Mouse (Mus musculus) stomach, embryonic 14.5 days (tissue): Measurements from ENCODE around the gene Cdk8. TPM values are rescaled to one million over a fixed set of nuclear protein-coding genes. Genes with fewer than 3 reads are reported as not detected.

Experiments used
- ATAC-seq: fragments of 200-750 bp; cut with Nextera tagmentation; 2 replicates; pipeline ENCODE4 v1.8.0; 2017; ENCODE audit warnings: low read depth, moderate TSS enrichment; ENCODE audit not compliant: insufficient number of reproducible peaks, insufficient read depth, low FRiP score
- H3K27ac ChIP-seq: fragments of 300-500 bp; sonication (generic); 2 replicates; pipeline ENCODE4 v1.5.1; 2014; ENCODE audit warnings: mild to moderate bottlenecking, low read length, moderate library complexity, mixed read lengths
- H3K27me3 ChIP-seq: fragments of 300-500 bp; sonication (generic); 2 replicates; pipeline ENCODE4 v1.6.1; 2014; ENCODE audit warnings: low read length, control low read depth, mixed read lengths; ENCODE audit not compliant: control insufficient read depth, insufficient read depth
- H3K36me3 ChIP-seq: fragments of 300-500 bp; sonication (generic); 2 replicates; pipeline ENCODE4 v1.6.1; 2014; ENCODE audit warnings: mild to moderate bottlenecking, control low read depth, low read length, moderate library complexity, mixed read lengths; ENCODE audit not compliant: control insufficient read depth, insufficient read depth
- H3K4me1 ChIP-seq: fragments of 300-500 bp; sonication (generic); 2 replicates; pipeline ENCODE4 v1.6.1; 2014; ENCODE audit warnings: low read length, control low read depth, mixed read lengths; ENCODE audit not compliant: control insufficient read depth, insufficient read depth
- H3K4me2 ChIP-seq: fragments of 300-500 bp; sonication (generic); replicated peaks from 2 replicates; pipeline ENCODE4 v1.6.1; 2014; ENCODE audit warnings: low read depth, low read length, control low read depth
- H3K4me3 ChIP-seq: fragments of 300-500 bp; sonication (generic); 2 replicates; pipeline ENCODE4 v1.5.1; 2014; ENCODE audit warnings: low read depth, low read length, control low read depth
- H3K9ac ChIP-seq: fragments of 300-500 bp; sonication (generic); replicated peaks from 2 replicates; pipeline ENCODE4 v1.6.1; 2014; ENCODE audit warnings: low read depth, mild to moderate bottlenecking, control low read depth, low read length, moderate library complexity, mixed read lengths
- H3K9me3 ChIP-seq: fragments of 300-500 bp; sonication (generic); 2 replicates; pipeline ENCODE4 v1.6.1; 2016; ENCODE audit warnings: low read depth, low read length, control low read depth; ENCODE audit not compliant: control insufficient read depth
- WGBS: fragments of 180-500 bp; shearing (Covaris S2); extraction: QIAGEN DNeasy Blood & Tissue Kit; methylation state at CpG from one replicate; pipeline ENCODE4 v1.1.7; 2014; 5-methylcytosine and 5-hydroxymethylcytosine counted together
- polyA plus RNA-seq: library from polyadenylated mRNA; unstranded; fragments of >200 nt; fragmentation: Nextera tagmentation; extraction: Ambion mirVana; gene quantifications from 2 replicates; pipeline ENCODE4 v1.2.1, GENCODE M21; 2014

Gene Cdk8
- polyA plus RNA-seq, 1 experiment from 2014 or later, result 24.7 TPM

DNA sequence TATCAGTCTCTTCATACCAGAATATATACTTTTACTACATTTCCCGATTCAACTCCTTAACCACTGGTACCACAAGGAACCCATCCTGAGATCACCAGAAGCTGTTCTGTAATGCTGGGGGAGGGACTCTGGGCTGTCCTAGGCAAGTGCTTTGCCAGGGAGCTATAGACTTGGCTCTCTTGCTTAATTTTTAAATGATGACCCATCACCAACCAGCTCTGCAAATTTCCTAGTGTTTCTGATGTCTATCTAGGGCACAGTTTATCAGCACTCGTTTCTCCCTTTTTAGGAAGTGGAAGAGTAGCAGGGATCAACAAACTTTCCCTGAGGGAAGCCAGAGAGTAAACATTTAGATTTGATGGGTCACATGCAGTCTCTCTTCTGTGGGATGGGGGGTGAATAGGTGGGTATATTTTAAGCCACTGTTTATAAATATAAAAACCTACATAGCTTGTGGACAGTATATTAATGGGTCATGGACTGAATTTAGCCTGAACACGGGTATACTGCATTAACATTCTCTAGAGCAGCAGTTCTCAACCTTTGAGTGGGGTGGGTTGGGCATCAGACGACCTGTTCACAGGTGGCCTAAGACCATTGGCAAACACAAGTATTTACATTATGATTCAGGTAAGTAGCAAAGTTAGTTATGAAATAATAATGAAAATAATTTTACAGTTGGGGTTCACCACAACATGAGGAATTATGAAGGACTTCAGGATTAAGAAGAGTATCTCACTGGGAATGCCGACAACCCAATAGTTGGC, 20.8 kb downstream of the Cdk8 start:
- Histone ChIP-seq H3K36me3 (no peaks in the 10 kb centered on the region), H3K9ac (no peak overlapping the region), H3K27me3 (no peaks in the 10 kb centered on the region), H3K4me3 (no peak overlapping the region), H3K4me2 (no peak overlapping the region), H3K4me1 (peaks cover 8% of the 10 kb centered on the region; the same call in 1 of the 2 replicates), H3K9me3 (no peaks in the 10 kb centered on the region), H3K27ac (0 out of 2 replicates have a peak overlapping the region, but pooled peaks have one; percentile 16)
- peak; percentile 37; the same call in 1 of the 2 replicates for ATAC-seq
- 43% methylated on average over 5 of the region's 5 CpGs for WGBS

DNA sequence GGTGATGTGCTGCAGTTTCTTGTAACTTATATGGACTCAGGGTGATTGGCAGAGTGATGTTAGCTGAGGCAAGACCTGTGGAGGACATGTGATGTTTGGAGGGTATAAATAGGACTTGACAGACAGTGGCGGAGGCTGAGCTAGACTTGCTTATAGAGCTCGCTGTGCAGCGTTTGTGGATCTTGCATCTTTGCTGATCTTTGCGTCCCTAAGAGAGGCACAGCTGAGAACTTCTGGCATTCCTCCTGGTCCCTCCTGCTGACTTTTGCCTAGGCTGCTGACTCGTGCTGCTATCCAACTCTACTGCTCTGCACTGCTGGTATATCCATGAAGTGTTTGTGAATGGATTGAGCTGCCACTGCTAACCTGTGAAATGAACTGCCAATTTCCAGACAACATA, 22.6 kb downstream of the Cdk8 start:
- Histone ChIP-seq H3K9ac (no peak overlapping the region), H3K27me3 (no peaks in the 10 kb centered on the region), H3K36me3 (no peaks in the 10 kb centered on the region), H3K4me1 (peaks cover 5% of the 10 kb centered on the region; the same call in 1 of the 2 replicates), H3K4me3 (no peak overlapping the region), H3K27ac (no peak overlapping the region), H3K4me2 (no peak overlapping the region), H3K9me3 (no peaks in the 10 kb centered on the region)
- WGBS, result 84% methylated on average over 5 of the region's 5 CpGs
- no peak for ATAC-seq

DNA sequence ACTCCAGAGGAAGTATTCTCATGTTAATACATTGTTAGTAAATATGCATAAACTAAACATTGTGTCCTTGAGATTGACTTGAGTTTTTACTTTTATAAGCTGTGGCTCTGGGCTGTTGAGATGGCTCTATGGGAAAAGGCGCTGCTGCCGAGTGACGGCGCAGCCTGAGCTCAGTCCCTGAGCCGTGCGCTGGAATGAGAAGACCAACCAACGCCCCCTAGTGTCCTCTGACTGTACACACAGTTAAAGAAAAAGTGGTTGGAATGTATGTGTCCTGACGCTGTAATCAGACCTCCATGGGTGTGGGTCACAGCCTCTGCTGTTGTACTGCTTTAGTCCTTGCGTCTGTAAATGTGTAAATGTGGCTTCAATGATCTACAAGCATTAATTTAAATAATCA, 29.0 kb downstream of the Cdk8 start:
- H3K4me2 ChIP-seq, result no peak overlapping the region
- H3K4me1 ChIP-seq, result no peaks in the 10 kb centered on the region
- H3K9me3 ChIP-seq, result no peaks in the 10 kb centered on the region
- no peaks in the 10 kb centered on the region for H3K36me3 ChIP-seq
- H3K27me3 ChIP-seq, result no peaks in the 10 kb centered on the region
- no peak overlapping the region for H3K4me3 ChIP-seq
- H3K9ac ChIP-seq, result no peak overlapping the region
- no peak for ATAC-seq
- WGBS, result 57% methylated on average over 9 of the region's 9 CpGs
- no peak overlapping the region for H3K27ac ChIP-seq

DNA sequence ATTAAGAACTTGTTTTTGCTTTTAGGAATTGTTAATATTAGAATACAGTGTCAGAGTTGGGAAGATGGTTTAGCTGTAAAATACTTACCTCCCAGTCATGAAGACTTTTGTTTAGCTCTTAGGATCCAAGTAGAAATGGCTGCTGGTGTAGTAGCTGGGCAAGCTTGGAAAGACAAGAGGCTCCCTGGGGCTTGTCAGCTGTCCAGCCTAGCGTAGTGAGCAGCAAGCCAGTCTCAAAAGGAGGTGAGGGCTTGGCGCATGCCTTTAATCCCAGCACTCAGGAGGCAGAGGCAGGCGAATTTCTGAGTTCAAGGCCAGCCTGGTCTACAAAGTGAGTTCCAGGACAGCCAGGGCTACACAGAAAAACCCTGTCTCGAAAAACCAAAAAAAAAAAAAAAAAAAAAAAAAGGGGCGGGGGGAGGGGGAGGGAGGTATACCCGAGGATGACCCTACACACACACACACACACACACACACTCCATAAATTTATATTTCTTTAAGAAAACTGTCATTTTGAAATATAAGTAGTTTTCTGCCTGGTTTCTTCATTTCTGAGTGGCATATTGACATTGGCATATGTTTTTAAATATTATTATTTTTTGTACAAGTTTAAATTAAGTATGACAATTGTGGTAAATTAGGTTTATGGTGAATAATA, 35.0 kb downstream of the Cdk8 start:
- no peak overlapping the region for H3K27ac ChIP-seq
- no peaks in the 10 kb centered on the region for H3K27me3 ChIP-seq
- H3K9ac ChIP-seq, result no peak overlapping the region
- WGBS, result 86% methylated on average over 5 of the region's 6 CpGs
- H3K4me3 ChIP-seq, result no peak overlapping the region
- H3K9me3 ChIP-seq, result no peaks in the 10 kb centered on the region
- H3K4me2 ChIP-seq, result no peak overlapping the region
- ATAC-seq, result no peak
- H3K4me1 ChIP-seq, result no peaks in the 10 kb centered on the region
- H3K36me3 ChIP-seq, result peaks cover 6% of the 10 kb centered on the region; the same call in 1 of the 2 replicates

DNA sequence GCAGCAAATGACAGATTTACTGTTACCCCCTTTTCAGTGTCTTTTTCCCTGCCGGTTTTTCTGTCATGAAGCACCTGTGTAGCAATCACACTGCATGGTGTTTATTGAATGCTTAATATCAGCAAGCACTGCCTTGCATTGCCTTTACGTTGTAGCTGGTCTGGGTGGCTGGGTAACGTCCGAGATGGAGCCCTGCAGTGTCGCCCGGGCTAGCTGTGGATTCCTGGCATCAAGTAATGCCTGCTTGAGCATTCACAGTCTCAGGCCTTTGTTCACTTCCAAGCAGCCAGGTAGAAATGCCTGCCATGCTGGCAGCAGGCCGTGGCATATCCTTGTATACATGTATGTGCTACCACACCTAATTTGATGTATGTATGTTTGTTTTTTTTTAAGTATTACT, 36.7 kb downstream of the Cdk8 start:
- H3K4me2 ChIP-seq, result no peak overlapping the region
- 89% methylated on average over 7 of the region's 7 CpGs for WGBS
- H3K36me3 ChIP-seq, result peaks cover 12% of the 10 kb centered on the region; the same call in 1 of the 2 replicates
- no peak overlapping the region for H3K27ac ChIP-seq
- no peaks in the 10 kb centered on the region for H3K4me1 ChIP-seq
- H3K9ac ChIP-seq, result no peak overlapping the region
- no peak for ATAC-seq
- no peaks in the 10 kb centered on the region for H3K9me3 ChIP-seq
- H3K27me3 ChIP-seq, result no peaks in the 10 kb centered on the region
- H3K4me3 ChIP-seq, result no peak overlapping the region

DNA sequence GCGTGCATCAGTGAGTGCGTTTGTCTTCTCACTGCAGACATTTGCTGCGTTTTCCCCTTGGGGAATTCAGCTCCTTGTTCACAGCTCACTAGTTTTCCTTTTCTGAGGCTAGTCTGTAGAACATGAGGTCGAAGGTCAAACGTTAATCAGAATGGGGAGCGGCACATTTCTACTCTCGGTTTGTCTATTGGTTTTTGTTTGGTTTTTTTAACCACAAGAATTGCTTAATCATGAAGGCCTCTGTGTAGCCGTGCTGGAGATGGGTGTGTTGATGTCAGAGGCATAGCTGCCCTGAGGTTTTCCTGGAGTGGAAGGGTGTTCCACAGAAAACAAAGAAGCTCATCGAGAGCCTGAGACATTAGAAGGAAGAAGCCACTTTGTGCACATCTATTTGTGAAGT, 39.6 kb downstream of the Cdk8 start:
- H3K27me3 ChIP-seq, result no peaks in the 10 kb centered on the region
- peaks cover 19% of the 10 kb centered on the region; the same call in 1 of the 2 replicates for H3K36me3 ChIP-seq
- H3K9me3 ChIP-seq, result no peaks in the 10 kb centered on the region
- H3K4me1 ChIP-seq, result no peaks in the 10 kb centered on the region
- no peak overlapping the region for H3K9ac ChIP-seq
- no peak overlapping the region for H3K27ac ChIP-seq
- no peak overlapping the region for H3K4me2 ChIP-seq
- H3K4me3 ChIP-seq, result no peak overlapping the region
- ATAC-seq, result no peak
- WGBS, result 82% methylated on average over 9 of the region's 9 CpGs

DNA sequence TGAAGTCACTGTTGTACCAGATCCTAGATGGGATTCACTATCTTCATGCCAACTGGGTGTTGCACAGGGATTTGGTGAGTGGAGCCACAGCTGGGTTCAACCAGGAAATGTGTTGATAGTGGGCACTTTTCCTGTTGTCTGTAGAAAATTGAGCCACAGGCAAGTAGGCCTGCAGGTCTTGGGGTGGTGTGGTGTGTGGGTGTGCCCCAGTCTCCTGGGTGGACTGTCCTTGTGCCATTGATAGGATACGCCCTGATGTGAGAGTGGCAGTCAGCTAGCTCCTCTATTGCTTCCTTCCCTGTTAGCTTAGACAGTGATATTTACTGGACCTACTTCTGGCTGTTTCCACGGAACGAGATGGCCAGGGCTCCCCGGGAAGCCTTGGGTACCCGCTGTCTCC, 40.6 kb downstream of the Cdk8 start:
- ATAC-seq, result 0 out of 2 replicates have a peak, but pooled peaks have one; percentile 28
- WGBS, result 93% methylated on average over 5 of the region's 5 CpGs

DNA sequence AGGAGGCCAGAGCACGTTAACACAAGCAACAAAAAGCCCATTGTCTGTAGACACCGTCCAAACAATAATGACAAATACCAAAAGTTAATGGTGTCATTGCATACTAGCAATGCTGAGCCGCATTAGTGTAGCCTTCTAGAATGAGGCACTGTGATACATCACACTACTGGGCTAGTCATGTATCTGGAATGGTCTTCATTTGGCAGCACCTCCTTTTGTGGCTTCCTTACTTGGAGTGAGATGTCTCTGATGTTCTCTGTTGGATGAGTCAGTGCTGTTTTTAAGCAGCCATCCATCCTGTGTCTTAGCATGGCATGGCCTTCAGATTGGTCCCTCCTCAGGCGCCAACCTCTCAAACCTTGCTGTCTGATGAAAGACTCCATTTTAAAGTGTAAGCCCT, 42.1 kb downstream of the Cdk8 start:
- Histone ChIP-seq H3K27ac (no peak overlapping the region), H3K4me2 (no peak overlapping the region), H3K27me3 (no peaks in the 10 kb centered on the region), H3K4me1 (no peaks in the 10 kb centered on the region), H3K9ac (no peak overlapping the region), H3K4me3 (no peak overlapping the region), H3K36me3 (peaks cover 23% of the 10 kb centered on the region), H3K9me3 (no peaks in the 10 kb centered on the region)
- WGBS, result 76% methylated on average over 4 of the region's 4 CpGs
- no peak for ATAC-seq

More for the DNA sequence above, 40.6 kb downstream of the Cdk8 start:
- Histone ChIP-seq H3K27ac (no peak overlapping the region), H3K9me3 (no peaks in the 10 kb centered on the region), H3K36me3 (peaks cover 23% of the 10 kb centered on the region), H3K9ac (no peak overlapping the region), H3K27me3 (no peaks in the 10 kb centered on the region), H3K4me3 (no peak overlapping the region), H3K4me1 (no peaks in the 10 kb centered on the region), H3K4me2 (no peak overlapping the region)
